Mouse (Mus musculus) frontal cortex, postnatal 25 days (tissue): ENCODE measurements at regions not wholly inside any gene's neighbourhood (a gene's known extent, or its start where the extent isn't known, plus 50 kb on each side); places are given as distances from the start of the nearest gene placed in this dataset.
A peak's percentile ranks its signal among the peaks of the same experiment; 100 is the strongest.
"Not testable (repeated sequence)": the region's sequence is repeated elsewhere in the genome, so short reads cannot be mapped to it uniquely, and the experiment has no call there.

Experiments used
- DNase-seq, 2 experiments: peaks; one replicate each; pipeline ENCODE4 v3.0.0; 2022; ENCODE audit warnings: low spot score in 2 of 2

GRCm38 (mm10) chr13:16487292-16487691 is 475.6 kb downstream of the Inhba start:
- DNase-seq: no peak

GRCm38 (mm10) chr13:16490680-16491079 is 479.0 kb downstream of the Inhba start:
- DNase-seq: not testable (repeated sequence)

DNA sequence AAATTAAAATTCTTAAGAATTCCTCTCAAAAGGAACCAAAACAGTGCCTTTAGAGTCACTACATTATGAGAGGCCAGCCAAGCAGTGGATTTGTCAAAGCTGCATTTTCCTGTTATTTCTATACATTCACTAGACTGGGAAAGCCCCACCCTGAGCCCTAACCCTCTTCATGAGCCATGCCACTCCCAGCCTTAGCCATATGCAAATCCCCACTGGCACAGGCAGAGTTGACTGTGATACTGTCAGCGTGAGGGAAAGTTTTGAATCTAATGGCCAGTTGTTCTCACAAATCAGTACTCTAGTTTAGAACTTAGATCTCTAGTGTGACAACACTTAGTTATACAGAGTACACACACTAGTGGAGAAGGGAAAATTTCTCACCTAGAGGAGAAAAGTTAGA is 486.4 kb downstream of the Inhba start:
- DNase-seq: no peak

DNA sequence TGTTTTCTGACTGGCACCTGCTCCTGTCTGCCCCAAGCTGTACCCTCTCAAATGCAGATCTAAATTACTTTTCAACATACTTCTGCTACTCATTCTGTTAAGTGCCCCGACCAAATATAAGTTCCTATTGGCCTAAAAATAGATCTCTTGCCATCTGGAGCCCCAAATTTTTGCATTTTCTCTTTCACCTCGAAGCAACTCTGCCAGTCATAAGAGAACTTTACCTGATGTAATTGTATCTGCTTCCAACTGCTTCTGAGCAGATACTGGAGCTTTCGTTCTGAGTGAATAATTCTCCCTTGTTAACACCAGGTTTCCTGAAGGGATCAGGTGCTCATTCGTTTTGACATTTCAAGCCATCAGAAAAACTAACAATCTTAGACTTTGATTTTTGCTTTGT is 501.2 kb downstream of the Inhba start:
- no peak for DNase-seq

GRCm38 (mm10) chr13:16515195-16515594 is 503.5 kb downstream of the Inhba start:
- no peak for DNase-seq

DNA sequence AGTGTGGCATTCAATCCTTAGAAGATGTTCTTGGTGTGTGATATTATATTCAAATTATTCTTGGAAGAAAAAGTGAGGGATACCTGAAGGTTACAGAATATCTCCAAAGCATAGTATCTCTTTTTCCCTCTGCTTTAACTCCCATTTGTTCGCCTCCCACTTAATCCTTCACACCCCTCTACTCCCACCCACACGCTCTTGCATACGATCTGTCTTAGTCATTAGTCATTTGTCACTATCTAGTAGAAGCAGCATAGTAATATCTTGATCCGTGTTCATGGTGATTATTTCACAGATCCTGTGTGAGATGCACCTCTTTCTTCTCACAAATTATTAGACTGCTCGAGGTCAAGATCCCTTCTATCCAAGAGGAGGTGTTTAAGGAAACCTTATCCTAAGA is 517.4 kb downstream of the Inhba start:
- no peak for DNase-seq

DNA sequence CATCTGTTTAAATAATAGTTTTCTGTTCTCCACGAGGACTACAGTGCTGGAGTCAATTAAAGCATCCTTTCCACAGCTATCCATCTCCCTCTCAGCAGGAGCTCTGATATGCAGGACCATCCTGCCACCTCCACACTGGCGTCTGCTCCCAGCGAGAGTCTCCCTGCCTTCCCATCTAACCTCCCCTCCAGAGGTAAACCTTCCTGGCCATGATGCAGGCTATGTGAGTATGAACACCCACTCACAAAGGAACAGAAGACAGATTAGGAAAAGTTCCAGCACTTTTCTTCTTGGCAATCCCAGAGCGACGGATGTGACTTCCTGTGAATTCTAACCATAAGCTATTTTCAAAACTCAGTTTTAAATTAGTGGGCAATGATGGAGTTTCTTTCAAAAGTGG is 532.1 kb downstream of the Inhba start:
- DNase-seq: no peak

GRCm38 (mm10) chr13:16550060-16550459 is 538.4 kb downstream of the Inhba start:
- no peak for DNase-seq

GRCm38 (mm10) chr13:16564988-16565387 is 553.3 kb downstream of the Inhba start:
- DNase-seq: no peak

DNA sequence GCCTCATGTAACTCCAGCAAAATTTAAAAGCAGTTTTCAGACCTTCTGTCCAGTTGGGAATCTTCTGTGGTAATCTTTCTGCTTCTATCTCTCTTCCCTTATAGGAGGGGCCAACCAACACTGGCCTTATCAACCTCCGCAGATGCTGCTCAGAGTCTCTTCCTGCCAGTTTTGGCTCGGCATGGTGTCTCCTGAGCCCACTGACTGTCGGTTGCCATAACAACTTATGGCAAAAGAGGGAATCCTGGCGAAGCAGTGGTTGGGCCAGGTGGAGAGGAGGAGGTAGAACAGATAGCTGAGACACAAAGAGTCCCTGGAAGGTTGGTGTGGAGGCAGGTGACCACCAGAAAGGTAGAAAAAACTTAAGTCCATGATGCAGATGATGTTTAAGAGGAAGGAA is 562.4 kb downstream of the Inhba start:
- DNase-seq: no peak

DNA sequence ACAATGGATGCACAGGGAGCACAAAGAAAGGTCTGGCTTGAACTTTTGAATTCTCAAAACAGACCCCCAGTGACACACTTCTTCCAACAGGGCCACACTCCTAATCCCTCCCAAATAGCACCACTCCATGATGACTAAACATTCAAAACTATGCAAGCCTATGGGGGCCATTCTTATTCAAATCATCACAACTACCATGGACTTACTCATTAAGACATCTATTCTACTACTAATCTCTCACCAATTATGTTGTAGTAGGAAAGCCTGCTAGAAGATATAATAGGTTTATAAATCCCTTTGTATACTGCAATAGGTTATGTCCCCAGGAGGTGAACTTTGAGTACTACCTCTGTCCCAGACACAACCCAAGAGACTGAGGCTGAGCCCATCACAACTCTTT is 574.6 kb downstream of the Inhba start:
- DNase-seq: no peak

DNA sequence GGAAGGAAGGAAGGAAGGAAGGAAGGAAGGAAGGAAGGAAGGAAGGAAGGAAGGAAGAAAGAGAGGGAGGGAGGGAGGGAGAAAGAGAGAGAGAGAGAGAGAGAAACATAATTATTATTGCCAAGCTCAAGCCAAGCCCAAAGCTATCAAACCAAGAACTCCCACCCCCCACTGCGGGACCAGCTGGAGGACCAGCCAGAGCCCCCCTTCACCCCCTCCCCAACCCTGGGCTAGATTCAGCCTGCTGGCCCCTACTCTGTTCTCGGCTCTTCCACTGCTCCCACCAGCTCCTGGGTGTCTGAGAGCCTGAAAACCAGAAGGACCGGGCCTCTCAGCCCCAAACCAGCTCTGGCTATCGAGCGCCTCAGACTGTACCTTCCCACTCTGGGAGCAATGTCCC is 608.1 kb downstream of the Inhba start:
- DNase-seq: no peak

GRCm38 (mm10) chr13:16626584-16626983 is 614.9 kb downstream of the Inhba start:
- no peak for DNase-seq

DNA sequence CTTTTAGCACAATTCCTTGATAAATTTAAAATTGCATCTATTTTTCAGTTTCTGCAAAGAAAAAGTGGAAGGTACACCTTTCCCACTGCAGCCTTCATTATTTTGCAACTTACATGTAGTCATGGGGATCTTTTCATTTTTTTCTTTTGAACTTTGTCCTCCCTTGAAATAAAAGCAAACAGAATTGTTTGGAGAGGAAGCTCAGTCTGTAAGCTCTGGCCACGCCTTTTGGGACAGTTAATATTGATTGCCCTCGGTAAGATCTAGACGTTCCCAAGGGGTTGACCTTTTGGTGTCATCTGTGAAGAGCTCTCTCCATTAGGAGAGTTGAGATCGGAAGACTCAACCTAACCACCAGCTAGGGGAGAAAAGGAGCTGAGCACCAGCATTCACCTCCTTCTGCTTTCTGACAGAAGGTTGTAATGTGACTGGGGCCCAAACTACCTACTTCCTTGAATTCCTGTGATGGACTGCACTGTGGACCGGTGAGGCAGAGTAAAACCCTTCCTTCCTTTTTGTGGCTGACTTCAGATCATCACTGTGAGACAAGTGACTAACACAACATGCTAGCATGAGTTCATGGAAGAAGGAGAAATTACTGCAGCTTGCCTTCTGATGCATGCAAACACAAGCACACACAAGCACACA is 621.9 kb downstream of the Inhba start:
- DNase-seq: no peak

- no peak for DNase-seq
Observed at GRCm38 (mm10) chr13:16636251-16636650, 624.6 kb downstream of the Inhba start.

GRCm38 (mm10) chr13:16641611-16642449 is 630.2 kb downstream of the Inhba start:
- DNase-seq: no peak

GRCm38 (mm10) chr13:16642450-16642994 is 630.9 kb downstream of the Inhba start:
- DNase-seq: no peak

- no peak for DNase-seq
Observed at GRCm38 (mm10) chr13:16645311-16645710, 633.7 kb downstream of the Inhba start.

- no peak for DNase-seq
Observed at GRCm38 (mm10) chr13:16646056-16646455, 634.4 kb downstream of the Inhba start.

- DNase-seq: no peak
Observed at GRCm38 (mm10) chr13:16646649-16647048, 635.0 kb downstream of the Inhba start.

GRCm38 (mm10) chr13:16656110-16656509 is 644.5 kb downstream of the Inhba start:
- no peak for DNase-seq

- peak in 1 of 2 experiments; percentile 19 for DNase-seq
Observed at GRCm38 (mm10) chr13:16659894-16660293, 648.2 kb downstream of the Inhba start.

DNA sequence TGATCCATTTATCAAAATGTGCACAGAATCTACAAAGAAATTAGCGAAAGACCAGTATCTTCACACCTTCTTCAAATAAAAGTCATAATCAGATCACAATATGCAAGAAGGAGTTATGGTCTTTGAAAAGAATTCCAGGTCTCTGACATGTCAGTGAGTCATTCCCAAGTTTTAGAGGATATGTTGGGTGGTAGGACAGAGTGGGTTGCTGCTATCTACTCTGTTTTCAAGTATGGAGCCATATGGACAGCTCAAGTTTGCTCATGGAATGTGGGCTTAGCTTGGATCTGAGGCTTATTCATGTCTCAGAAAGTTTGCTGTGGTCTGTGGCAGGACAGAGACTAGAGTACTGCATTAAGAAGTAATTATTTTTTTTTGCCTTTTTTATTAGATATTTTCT is 657.0 kb downstream of the Inhba start:
- no peak for DNase-seq
